Mouse (Mus musculus): ENCODE results near the gene Rad9a.

DNA sequence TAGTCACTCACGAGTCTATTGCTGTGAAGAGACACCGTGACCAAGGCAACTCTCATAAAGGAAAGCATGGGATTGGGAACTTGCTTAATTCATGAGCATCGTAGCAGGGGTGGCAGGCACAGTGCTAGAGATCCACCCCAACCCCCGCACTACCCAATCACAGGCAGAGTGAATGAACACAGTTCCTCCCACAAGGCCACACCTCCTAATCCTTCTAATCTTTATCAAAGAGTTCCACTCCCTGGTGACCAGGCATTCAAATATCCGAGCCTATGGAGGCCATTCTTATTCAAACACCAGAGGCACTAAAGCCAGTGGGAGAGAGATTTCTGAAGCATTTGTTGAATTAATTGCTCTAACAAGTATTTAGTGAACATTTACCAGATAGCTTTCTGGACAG is 55.5 kb downstream of the Rad9a start:
- no peak for TF ChIP-seq CTCF (IDR thresholded peaks at IDR 0.05; ENCODE audit: control insufficient read depth, insufficient read depth, insufficient read length)
- no peak for TF ChIP-seq FOSL1 (IDR thresholded peaks at IDR 0.05; ENCODE audit: insufficient read depth, low read length, poor library complexity, severe bottlenecking)
- TF ChIP-seq MAX (IDR thresholded peaks at IDR 0.05), result no peak
- TF ChIP-seq MYOG (IDR thresholded peaks at IDR 0.05; ENCODE audit: control insufficient read depth, extremely low read depth, insufficient read length), result no peak
- TF ChIP-seq USF1 (IDR thresholded peaks at IDR 0.05; ENCODE audit: low read depth), result no peak
- TF ChIP-seq MYOD1 (IDR thresholded peaks at IDR 0.05; ENCODE audit: control insufficient read depth, insufficient read length, low read depth), result no peak

Data from C2C12 (cell line).